Mouse (Mus musculus) gastrocnemius, adult 18-20 months (tissue): ENCODE measurements around the gene Foxn3. TPM values are rescaled to one million over a fixed set of nuclear protein-coding genes. Genes with fewer than 3 reads are reported as not detected.

Source experiments
- DNase-seq: peaks from one replicate; pipeline ENCODE4 v3.0.0; 2021; ENCODE audit warnings: low spot score
- total RNA-seq, 2 experiments: library from RNA; stranded (reverse); gene quantifications; 2 replicates each; pipeline ENCODE4 v1.2.3; 2021

Foxn3 gene
- total RNA-seq, 2 experiments from 2014 or later = 187 to 214 TPM

- no peak for DNase-seq
Measured at GRCm38 (mm10) chr12:99562867-99563189, 554 bp downstream of the Foxn3 start.

GRCm38 (mm10) chr12:99562073-99562866, 1.1 kb downstream of the Foxn3 start:
- peak; percentile 65 for DNase-seq

- no peak for DNase-seq
Measured at GRCm38 (mm10) chr12:99561333-99561766, 2.0 kb downstream of the Foxn3 start.

- peak; percentile 34 for DNase-seq
Measured at GRCm38 (mm10) chr12:99560701-99561332, 2.6 kb downstream of the Foxn3 start.

GRCm38 (mm10) chr12:99559483-99559882, 3.9 kb downstream of the Foxn3 start:
- DNase-seq = no peak

- DNase-seq = no peak
Measured at GRCm38 (mm10) chr12:99558476-99558875, 4.9 kb downstream of the Foxn3 start.

- no peak for DNase-seq
Measured at GRCm38 (mm10) chr12:99557498-99557897, 5.9 kb downstream of the Foxn3 start.

- no peak for DNase-seq
Measured at GRCm38 (mm10) chr12:99550629-99551028, 12.8 kb downstream of the Foxn3 start.

GRCm38 (mm10) chr12:99549811-99550210, 13.6 kb downstream of the Foxn3 start:
- no peak for DNase-seq

- DNase-seq = no peak
Measured at GRCm38 (mm10) chr12:99548419-99548818, 15.0 kb downstream of the Foxn3 start.

GRCm38 (mm10) chr12:99547295-99547694, 16.1 kb downstream of the Foxn3 start:
- no peak for DNase-seq

- DNase-seq = no peak
Measured at GRCm38 (mm10) chr12:99545270-99545770, 18.1 kb downstream of the Foxn3 start.

- DNase-seq = no peak
Measured at GRCm38 (mm10) chr12:99544262-99545128, 18.9 kb downstream of the Foxn3 start.

GRCm38 (mm10) chr12:99543421-99544195, 19.8 kb downstream of the Foxn3 start:
- no peak for DNase-seq

GRCm38 (mm10) chr12:99540201-99540600, 23.2 kb downstream of the Foxn3 start:
- DNase-seq = no peak

GRCm38 (mm10) chr12:99537316-99537715, 26.1 kb downstream of the Foxn3 start:
- DNase-seq = no peak

GRCm38 (mm10) chr12:99536426-99536825, 27.0 kb downstream of the Foxn3 start:
- no peak for DNase-seq

- no peak for DNase-seq
Measured at GRCm38 (mm10) chr12:99532342-99532741, 31.0 kb downstream of the Foxn3 start.

- DNase-seq = no peak
Measured at GRCm38 (mm10) chr12:99529687-99530411, 33.5 kb downstream of the Foxn3 start.

GRCm38 (mm10) chr12:99528958-99529357, 34.4 kb downstream of the Foxn3 start:
- no peak for DNase-seq
